Mouse (Mus musculus): ENCODE measurements at regions not wholly inside any gene's neighbourhood (a gene's known extent, or its start where the extent isn't known, plus 50 kb on each side); places are given as distances from the start of the nearest gene placed in this dataset.

DNA sequence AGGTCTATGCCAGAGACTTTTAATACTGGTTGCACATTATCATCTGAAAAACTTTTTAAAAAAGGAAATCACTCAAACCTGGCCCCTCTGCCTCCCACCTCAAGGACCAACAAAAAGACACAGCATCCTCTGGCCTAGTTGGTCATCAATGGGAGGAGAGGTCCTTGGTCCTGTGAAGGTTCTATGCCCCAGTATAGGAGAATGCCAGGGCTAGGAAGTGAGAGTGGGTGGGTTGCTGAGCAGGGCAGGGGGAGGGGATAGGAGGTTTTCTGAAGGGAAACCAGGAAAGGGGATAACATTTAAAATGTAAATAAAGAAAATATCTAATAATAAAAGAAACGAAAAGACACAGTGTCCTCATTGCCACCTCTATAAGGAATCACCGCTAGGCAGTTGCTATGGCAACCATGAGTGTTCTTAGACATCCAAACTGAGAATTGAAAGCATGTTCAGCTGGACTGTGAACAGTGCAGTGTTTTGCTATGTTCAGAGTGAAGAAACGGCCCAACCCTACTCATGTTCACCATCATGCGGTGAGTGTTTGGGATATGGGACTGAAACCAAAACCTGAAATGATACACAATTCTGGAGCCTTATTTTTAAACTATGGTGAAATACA, 82.5 kb upstream of the 4933402D24Rik start:
- TF ChIP-seq CTCF (IDR thresholded peaks at IDR 0.05; ENCODE audit: control insufficient read depth, insufficient read depth, low read length) (no peak), POLR2A (IDR thresholded peaks at IDR 0.05; ENCODE audit: borderline replicate concordance, control insufficient read depth, low read depth, low read length) (no peak)

Data from bone marrow, adult 2 months (tissue).